Mouse (Mus musculus) megakaryocyte, adult 5-6 weeks (primary cell): ENCODE measurements around the gene Eif3i. TPM values are rescaled to one million over a fixed set of nuclear protein-coding genes. Genes with fewer than 3 reads are reported as not detected.

Experiments used
- ATAC-seq: 2 replicates; pipeline ENCODE4 v1.8.0; 2016; ENCODE audit warnings: mild to moderate bottlenecking, inconsistent platforms; ENCODE audit not compliant: poor library complexity, severe bottlenecking
- total RNA-seq, 2 experiments: library from RNA; stranded (forward) in 1 of 2; stranded (reverse) in 1 of 2; fragments of 153-499, 151-499 nt in 1 of 2; fragments of 221-1000, 200-1000 nt in 1 of 2; gene quantifications; 2 replicates each; pipeline versions ENCODE4 v1.2.3 to v1.2.4; 2015 to 2017

Eif3i gene
- total RNA-seq, 2 experiments from 2014 or later = 156 to 186 TPM

DNA sequence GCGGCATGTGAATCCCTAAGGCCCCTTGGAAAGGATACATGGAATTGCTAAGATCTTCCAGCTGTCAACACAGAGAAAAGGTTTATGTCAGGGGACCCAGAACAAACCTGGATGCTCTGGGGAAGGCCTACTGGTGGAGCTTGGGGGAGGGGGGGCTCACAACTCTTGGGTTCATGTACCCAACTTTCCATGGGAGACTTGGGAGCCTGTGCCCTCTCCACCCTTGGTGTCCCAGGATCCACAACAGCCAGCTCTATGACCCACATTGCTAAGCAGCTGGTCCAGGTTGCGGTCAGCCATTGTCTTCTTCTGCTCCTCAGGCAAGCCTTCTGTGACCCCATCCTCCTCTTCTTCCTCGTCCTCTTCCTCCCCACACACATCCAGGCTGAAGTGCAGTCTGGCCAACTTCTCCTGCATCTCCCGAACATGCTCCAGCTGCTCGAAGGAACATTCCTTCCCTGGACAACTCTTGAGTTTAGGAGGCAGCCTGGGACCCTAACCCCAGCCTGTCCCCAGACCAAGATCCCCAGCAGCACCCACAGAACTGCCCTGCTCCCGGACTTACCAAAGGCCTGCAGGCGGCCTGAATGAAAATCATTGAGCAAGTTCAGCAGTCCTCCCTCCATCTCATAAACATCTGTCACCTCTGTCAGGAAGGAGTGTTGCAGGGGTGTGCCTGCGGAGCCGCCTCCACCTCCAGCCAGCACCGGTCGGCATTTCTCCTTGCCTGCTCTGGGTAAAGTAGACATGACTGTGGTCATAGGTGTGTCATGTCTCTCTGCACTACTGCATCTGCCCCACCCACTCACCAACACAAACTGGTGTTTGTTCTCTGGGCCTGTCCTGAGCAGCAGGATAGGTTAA lies 20.2 kb upstream of the Eif3i start:
- no peak for ATAC-seq

DNA sequence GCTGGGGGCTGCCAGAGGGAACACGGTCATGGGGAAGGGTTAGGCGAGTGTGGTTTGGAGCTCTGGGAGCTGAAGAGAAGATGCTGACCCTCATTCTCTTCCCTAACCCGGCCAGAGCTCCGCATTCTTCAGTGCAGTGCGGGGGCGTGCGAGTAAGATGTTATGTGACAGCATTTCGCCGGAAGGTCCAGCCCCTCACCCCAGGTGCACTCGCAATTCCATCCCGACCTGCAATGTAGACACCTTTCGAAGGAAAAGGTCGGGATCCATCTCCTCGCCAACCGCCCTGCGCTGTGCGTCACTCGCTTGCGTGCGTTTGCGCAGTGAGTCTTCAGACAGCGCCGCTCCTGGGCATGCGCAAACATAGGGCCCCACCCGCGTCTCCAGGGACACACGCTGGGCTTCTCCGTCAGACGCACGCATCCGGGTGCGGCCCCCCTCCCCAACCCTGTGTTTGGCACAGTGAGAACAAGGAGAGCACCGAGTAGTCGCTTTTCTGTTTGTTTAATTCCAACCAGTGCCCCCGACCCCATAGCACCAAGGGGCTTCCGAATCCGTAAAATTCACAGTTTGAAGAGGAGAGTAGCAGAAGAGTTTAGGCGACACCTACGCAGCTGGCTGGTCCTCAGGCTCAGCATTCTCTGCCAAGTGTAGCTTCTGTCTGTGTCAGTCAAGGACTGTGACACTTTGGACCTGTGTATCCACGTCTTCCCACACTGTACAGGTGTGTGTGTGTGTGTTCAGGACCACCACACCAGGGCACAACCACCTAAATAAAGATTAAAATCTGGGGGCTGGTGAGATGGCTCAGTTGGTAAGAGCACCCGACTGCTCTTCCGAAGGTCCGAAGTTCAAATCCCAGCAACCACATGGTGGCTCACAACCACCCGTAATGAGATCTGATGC lies 18.6 kb upstream of the Eif3i start, which contains the start of gene Iqcc:
Gene Iqcc (minus strand): TSS at position 314 of the 906 bp plus-strand sequence.
- peak; percentile 96 for ATAC-seq

DNA sequence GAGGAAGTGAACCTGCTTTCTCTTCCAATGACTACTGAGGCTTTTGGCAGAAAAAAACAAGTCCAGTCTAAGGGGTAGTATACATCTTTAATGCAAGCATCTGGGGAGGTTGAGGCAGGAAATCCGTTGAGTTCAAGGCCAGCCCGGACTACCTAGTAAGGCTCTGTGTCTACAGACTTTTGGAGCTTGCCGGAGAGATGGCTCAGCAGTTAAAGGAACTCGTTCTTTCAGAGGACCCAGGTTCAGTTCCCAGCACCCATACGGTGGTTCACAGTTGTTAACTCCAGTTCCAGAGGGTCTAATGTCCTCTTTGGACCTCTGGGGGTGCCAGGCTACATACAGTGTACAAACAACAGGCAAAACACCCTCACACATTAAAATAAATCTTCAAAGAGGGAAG lies 17.6 kb upstream of the Eif3i start:
- ATAC-seq = no peak

DNA sequence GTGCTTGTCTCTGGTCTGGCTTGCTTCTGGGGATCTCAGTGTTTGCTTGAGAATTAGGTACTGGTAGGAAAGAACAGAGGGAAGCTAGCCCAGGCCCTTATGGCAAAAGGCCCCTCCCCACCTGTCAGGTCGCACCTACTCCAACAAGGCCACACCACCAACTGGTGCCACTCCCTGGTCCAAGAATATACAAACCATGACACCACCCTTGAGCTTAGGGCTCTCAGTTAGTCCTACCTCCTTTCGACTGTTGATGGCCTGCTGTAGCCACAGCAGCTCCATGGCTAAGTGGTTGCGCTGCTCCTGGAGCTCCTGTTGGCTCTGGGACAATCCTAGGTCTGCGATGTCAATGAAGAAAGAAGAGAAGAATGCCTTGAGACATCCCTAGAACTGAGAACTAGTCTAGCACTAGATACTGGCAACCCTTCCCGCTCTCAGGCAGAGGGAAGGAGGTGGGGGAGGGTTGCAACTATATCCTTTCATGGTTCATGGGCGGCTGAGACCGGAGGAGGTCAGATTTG lies 16.7 kb upstream of the Eif3i start:
- ATAC-seq = no peak

DNA sequence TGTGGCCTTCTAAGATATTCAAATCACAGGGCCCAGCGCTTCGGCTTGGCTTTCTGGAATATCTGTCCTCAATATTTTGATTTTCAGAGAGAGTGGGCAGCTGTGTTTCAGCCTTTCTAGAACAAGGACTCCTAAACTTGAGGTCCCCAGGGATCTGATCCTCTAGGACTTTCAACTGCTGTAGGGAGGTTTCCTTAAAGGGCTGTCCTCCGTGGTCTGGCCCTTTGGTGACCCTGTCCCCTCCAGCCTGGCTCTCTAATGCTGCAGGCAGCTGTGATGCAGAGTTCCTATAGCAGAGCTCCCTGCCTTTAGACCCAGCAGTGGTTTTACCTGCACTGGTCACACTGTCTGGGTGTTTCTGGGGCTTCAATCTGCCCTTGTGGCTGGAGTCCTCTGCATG lies 16.2 kb upstream of the Eif3i start:
- no peak for ATAC-seq

DNA sequence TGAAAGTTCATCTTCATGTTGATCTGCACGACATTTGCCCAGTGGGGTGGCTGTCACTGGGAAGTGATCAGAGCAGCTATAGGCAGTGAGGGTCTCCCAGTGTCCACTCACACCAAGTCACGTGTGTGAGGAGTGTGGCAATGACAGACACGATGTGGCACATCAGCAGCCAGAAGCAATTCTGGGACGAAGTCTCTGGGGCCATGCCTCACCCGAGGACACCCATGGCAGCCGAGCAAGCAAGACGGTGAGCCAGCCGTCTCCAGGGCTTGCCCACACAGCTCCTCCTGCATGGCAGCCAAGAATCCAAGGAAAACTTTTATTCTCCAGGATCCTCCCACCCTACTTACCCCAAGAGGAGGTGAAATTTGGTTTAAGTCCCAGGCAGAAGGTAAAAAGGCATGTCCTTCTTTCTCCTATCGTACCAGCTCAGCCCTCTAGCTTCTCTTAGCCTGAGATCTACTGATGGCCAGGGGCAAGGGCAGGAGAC lies 15.4 kb upstream of the Eif3i start:
- no peak for ATAC-seq

DNA sequence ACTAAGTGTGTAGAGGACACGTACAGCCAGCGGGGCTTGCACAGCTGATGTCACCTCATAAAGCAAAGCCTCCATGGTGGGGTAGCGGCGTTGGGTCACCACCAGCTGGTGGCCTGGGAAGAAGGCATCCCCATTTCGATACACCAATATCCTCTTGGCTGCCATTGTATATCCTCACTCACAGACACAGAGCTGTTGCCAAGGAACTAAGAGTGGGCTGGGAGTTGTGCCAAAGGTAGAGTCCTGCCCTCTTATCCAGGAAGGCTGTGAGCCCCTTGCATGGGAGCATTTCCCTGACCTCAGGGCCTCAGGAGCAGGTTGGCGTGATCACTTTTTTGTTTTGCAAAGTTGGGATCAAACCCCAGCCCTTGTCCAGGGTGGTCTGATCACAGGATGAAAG lies 13.6 kb upstream of the Eif3i start, which contains the start of gene Dcdc2b:
Gene Dcdc2b (minus strand): TSS at position 165 of the 400 bp plus-strand sequence.
- no peak for ATAC-seq

DNA sequence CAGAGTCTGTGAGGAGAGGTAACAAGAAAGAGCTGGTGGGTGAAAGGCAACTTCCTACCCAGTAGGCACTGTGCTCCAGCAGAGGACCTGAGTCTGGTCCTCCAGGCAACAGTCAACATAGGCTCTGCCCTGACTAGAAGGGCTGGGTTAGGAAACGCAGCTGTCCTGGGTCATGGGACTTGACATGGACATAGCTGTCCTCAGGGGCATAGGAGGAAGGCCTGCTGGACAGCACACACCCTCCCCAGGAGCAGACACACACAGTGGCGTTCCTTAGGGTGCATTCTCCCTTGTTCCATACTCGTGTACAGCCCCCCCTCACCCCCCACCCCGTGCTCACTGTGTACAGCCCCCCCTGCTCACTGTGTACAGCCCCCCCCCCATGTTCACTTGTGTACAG lies 10.0 kb upstream of the Eif3i start:
- ATAC-seq = no peak

DNA sequence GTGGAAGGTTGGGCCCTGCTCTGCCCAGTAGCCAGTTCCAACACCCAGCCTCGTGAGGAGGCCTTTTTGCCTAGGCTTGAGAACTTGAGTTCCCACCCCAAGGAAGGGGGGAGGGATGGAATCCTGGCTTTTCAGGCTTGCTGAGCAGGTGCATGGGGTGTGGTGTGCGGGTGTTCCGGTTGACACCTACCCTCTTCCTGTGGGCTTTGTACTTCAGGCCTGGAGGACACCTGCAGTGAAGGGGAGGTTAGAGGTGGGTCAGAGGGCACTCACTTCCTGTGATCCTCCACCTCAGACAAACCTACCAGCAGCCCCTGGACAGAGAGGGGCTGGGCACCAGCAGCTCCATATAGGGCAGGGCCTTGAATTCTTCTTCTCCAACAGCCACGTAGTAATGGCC lies 9.6 kb upstream of the Eif3i start:
- ATAC-seq = no peak

DNA sequence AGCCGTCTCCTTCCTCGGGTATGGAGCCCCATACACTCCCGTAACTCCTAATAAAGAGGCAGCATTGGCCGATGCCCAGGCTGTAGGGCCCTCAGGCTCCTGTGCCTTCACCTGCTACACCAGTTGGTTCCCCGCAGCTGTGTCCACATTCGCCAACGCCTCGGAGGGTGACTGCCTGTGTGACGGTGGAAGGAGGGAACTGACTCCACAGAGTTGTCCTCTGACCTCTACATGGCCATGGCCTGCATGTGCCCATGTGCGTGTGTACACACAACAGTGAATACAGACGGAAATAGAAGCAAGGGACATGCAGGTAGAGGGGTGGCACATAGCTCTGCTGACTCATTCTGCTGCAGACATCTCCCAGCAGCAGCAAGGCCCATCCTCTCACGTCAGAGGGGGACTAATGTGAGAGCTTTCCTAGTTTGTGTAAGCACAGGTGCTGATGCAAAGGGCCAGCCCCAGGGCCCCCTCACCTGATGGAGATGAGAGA lies 8.7 kb upstream of the Eif3i start:
- ATAC-seq = no peak

DNA sequence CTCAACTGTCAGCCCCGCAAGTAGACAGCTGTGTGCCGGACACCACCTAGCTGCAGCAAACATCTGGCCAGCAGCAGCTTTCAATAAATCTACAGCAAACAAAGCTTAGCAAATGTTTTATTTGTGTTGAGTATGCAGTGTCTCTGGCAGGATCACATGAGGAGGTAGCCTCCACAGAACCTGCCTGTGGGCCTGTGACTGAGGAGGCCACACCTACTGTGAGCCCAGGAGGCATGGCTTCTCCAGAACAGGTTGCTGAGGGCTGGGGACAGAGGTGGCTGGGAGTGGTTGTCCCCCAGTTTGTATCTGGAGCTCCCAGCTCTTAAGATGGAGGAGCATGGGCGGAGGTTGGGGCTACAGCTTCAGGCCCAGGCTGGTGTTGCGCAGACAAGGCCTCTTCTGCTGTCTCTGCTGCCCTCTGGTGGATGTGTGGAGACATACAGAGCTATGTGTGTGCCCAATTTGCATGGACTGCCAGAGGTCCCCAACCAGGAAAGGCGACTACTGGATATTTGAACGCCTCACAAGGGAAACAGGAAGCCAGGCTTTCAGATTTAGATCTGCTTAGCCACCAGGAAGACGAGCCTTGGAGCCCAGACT lies 8.1 kb upstream of the Eif3i start:
- ATAC-seq = peak; percentile 99

DNA sequence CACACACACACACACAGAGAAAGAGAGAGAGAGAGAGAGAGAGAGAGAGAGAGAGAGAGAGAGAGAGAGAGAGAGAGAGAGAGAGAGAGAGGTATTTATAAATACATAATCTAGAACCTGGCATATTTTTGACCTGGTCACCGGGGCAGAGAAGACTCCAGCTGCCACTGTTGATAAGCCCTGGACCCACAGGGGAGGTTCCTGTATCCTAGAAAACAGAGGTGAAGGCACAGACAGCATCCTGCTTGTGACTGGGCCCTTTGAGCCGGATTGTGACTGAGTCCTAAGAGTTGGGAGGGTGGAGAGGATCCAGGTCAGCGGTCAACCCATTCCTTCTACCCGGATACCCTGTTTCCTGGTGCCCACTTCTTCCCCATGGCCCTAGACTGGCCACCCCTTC lies 11.6 kb downstream of the Eif3i start:
- ATAC-seq = no peak

DNA sequence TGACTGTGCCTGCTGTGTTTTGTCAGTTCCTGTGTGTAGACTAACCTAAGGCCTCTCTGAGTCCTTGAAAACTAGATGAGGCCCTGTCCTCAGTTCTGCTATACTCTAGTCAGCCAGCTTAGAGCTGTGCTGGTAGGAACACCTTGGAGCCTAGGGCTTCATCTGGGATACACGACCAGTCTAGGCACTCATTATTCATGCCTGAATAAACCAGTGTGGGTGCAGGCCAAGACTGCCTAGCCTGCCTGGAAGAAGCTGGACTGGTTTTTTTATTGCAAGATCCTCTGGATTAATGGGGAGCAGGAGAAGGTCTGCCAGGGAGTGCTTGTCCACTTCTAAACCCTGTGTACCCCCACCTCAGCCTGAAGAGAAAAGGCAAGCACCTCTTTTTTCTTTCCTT lies 13.5 kb downstream of the Eif3i start:
- no peak for ATAC-seq

DNA sequence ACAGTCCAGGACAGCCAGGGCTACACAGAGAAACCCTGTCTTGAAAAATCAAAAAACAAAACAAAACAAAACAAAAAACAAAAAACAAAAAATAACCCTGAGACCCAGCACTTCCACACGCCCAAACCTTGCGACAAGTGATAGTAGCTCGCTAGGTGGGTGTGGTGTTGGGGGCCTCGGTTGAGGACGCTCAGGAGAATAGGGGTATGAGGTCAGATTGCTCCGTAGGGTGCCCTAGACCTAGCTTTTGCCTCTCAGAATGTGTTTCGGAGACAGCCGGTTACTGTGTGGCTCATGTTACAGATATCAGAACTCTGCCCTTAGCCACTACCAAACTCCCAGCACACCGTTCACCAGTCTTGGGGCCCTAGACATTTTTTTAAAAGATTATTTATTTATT lies 14.7 kb downstream of the Eif3i start:
- ATAC-seq = no peak

DNA sequence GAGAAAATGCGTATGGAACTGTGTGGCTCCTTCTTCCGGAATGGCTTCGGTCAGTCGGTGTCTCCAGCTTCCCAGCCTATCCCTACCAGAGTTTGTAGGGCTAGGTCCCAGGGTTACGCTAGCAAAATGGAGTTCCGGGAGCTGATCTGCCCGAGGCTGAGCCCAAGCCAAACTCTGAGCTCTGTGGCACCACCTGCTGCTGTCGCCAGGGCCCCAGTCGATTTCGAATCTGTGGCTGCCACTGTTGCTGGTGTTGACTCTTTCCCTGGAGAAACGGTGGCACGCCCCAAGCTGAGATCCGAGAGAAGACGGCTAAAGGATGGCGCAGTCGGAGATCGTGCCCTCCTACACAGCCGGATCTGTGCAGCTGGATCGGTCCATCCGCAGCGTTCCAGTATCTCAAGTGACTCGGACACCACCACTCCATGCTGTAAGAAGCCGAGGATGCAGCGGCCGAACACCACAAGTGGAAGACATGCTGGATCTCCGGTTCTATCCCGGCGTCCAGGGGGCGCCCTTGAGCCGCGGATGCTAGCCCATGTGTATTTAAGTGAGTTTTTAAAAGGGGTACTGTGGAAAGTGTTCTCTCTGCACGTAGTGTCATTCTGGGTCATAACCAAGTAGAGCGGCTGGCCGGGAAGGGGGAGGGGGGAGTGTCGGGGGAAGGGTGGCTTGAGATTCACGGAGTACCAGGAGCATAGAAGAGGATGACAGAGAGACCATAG lies 15.4 kb downstream of the Eif3i start:
- ATAC-seq = peak; percentile 94

DNA sequence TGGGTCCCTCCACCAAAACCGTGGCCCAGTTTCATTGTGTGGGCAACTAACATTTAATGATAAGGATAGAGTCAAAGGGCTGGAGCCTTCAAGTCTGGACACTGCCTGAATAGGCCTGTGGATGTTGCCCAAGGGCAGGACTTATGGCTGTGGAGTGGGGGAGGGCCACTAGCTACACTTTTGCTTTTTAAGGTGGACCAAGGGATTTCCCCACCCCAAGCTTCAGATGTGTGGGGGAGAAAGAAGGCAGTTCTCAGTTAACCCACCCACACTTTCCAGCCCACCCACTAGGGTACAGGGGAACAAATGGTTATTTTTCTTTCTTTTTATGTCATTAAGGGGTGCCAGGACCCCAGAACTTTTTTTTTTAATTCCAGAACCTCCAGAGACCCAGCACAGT lies 16.1 kb downstream of the Eif3i start:
- ATAC-seq = no peak

DNA sequence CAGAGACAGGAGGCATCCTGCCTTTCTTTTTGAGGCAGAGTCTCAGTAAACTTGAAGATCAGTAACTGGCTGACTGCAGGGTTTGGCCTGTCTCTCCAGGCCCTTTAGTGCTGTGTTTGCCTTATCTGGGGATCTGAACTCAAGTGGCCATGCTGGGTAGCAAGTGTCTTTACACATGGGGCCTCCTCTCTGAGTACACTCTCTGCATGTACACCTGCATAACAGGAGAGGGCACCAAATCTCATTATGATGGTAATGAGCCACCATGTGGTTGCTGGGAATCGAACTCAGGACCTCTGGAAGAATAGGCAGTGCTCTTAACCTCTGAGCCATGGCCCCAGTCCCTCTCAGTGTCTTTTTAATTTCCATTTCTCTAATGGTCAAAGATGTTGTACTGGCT lies 18.2 kb downstream of the Eif3i start:
- no peak for ATAC-seq

DNA sequence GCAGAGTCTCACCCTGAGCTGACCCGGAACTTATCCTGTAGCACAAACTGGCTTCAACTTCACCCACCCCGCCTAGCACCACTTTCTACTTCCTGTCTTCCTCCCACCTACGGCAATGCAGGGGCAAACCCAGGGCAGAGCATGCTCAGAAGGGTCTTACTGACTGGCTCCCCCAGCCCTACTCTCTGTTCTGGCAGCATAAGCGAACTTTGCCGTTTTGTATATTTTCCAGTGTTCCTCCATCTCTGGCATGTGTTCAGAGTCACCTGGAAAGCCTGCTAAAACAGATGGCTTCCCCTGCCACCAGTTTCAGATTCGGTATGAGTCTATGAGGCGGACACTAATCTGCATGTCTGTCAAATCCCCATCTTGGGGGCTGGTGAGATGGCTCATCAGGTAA lies 20.1 kb downstream of the Eif3i start:
- no peak for ATAC-seq

DNA sequence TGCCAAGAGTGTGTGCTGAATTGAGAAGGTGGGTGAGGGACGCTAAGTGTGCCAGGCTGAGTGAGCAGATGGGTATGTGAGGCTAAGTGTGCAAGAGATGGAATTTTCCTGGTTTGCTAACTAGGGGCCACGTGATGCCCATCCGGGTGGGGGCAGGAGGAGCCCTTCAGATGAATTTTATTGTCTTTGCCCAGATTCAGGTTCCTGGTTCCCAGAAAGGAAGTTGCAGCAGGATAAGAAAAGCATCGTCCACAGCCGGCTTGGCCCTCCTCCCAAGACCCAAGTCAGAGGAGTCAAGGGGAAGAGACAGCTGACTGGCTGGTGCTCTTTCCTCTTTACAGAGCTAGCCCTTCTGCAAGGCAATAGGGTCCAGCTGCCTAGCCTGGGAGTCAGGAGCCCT lies 22.0 kb downstream of the Eif3i start, which contains the start of gene Fam167b:
Gene Fam167b (minus strand): TSS at position 84 of the 400 bp plus-strand sequence.
- ATAC-seq = no peak

DNA sequence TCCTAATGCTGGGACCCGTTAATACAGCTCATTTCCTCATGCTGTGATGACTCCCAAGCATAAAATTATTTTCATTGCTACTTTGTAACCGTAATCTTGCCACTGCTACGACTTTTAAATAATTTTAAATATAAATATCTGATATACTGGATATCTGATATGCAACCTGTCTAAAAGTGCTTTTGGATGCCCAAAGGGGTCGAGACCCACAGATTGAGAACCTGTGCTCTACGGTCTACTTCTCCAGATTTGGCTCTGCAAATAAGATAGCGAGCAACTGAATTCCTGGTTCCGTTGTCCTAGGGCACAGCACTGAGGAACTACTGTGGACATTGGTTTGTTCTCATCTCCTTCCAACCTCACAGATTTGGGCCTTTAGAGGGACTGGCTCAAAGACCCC lies 22.8 kb downstream of the Eif3i start:
- no peak for ATAC-seq
